Mouse (Mus musculus) thymus, adult 2 months (tissue): ENCODE results near the gene Ap4m1.

Source experiments
- CTCF ChIP-seq: fragments of 200-500 bp; IDR thresholded peaks from 2 replicates; pipeline ENCODE4 v1.5.1; 2012; ENCODE audit warnings: mild to moderate bottlenecking, control low read depth, low read length, moderate library complexity, borderline replicate concordance; ENCODE audit not compliant: control insufficient read depth, poor library complexity, insufficient read depth; ENCODE audit errors: extremely low read depth
- POLR2A ChIP-seq: fragments of 200-500 bp; IDR thresholded peaks from 2 replicates; pipeline ENCODE4 v1.6.1; 2012; ENCODE audit warnings: mild to moderate bottlenecking, low read length, control low read depth, moderate library complexity; ENCODE audit not compliant: control insufficient read depth, poor library complexity, insufficient read depth; ENCODE audit errors: extremely low read depth

DNA sequence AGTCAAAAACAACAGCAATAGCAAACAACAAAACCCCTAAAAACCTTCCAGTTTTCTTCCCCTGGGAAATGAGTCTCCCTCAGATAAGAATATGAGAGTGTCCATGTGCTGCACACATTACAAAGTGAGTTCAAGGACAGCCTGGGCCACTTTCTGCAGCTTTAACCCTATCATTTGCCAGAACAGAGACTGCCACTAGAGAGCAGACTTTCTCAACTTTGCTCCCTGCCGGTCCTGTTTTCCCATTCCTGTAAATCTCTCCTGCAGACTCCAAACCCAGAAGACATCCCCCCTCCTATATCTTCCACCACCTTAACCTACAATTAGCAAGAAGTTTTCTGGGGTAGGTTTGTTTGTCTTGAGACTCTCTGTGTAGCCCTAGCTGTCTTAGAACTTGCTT, 27.8 kb downstream of the Ap4m1 start:
- TF ChIP-seq POLR2A, result no peak
- TF ChIP-seq CTCF, result no peak
